Mouse (Mus musculus): ENCODE results near the gene 2010005H15Rik. TPM values are rescaled to one million over a fixed set of nuclear protein-coding genes. Genes with fewer than 3 reads are reported as not detected.

The 2010005H15Rik gene
- polyA plus RNA-seq, 1 experiment from 2014 or later: not detected

Other genes with a start within 250 kb of the 2010005H15Rik start
- 82.8 and 91.4 TPM in 2 replicates for gene Kpna1, start 242.7 kb upstream of the 2010005H15Rik start, polyA plus RNA-seq (2016; fragmentation: Nextera tagmentation; extraction: Ambion mirVana)
- gene Wdr5b, start 180.3 kb upstream of the 2010005H15Rik start, polyA plus RNA-seq (2016; fragmentation: Nextera tagmentation; extraction: Ambion mirVana): 12.5 and 13.2 TPM in 2 replicates
- gene Fam162a, start 149.9 kb upstream of the 2010005H15Rik start, polyA plus RNA-seq (2016; fragmentation: Nextera tagmentation; extraction: Ambion mirVana): 183 and 184 TPM in 2 replicates
- 59.9 and 64.9 TPM in 2 replicates for gene Ccdc58, start 149.8 kb upstream of the 2010005H15Rik start, polyA plus RNA-seq (2016; fragmentation: Nextera tagmentation; extraction: Ambion mirVana)
- 0.06 TPM in 1 of 2 replicates, not detected in the other for gene Csta1, start 90.2 kb upstream of the 2010005H15Rik start, polyA plus RNA-seq (2016; fragmentation: Nextera tagmentation; extraction: Ambion mirVana)
- not detected in 2 replicates for gene Stfa2l1, start 64.7 kb upstream of the 2010005H15Rik start, polyA plus RNA-seq (2016; fragmentation: Nextera tagmentation; extraction: Ambion mirVana)
- 1.5 and 2.0 TPM in 2 replicates for gene Gm5483, start 37.3 kb upstream of the 2010005H15Rik start, polyA plus RNA-seq (2016; fragmentation: Nextera tagmentation; extraction: Ambion mirVana)
- gene Gm5416, start 11.1 kb upstream of the 2010005H15Rik start, polyA plus RNA-seq (2016; fragmentation: Nextera tagmentation; extraction: Ambion mirVana): not detected in 2 replicates
- gene Stfa1, start 55.5 kb downstream of the 2010005H15Rik start, polyA plus RNA-seq (2016; fragmentation: Nextera tagmentation; extraction: Ambion mirVana): 1.7 and 3.2 TPM in 2 replicates
- gene BC117090, start 112.9 kb downstream of the 2010005H15Rik start, polyA plus RNA-seq (2016; fragmentation: Nextera tagmentation; extraction: Ambion mirVana): not detected in 2 replicates
- 2.4 and 3.8 TPM in 2 replicates for gene BC100530, start 146.3 kb downstream of the 2010005H15Rik start, polyA plus RNA-seq (2016; fragmentation: Nextera tagmentation; extraction: Ambion mirVana)
- gene Stfa2, start 187.0 kb downstream of the 2010005H15Rik start, polyA plus RNA-seq (2016; fragmentation: Nextera tagmentation; extraction: Ambion mirVana): 0.76 TPM in 1 of 2 replicates, not detected in the other
- 0.52 TPM in 1 of 2 replicates, not detected in the other for gene Stfa3, start 233.9 kb downstream of the 2010005H15Rik start, polyA plus RNA-seq (2016; fragmentation: Nextera tagmentation; extraction: Ambion mirVana)

All from midbrain, embryonic 12.5 days (tissue).